ENCODE assay signal across 8 mouse cellular contexts in genomic region chr9:106891829-106892551, GRCm38 (mm10). TPM values are rescaled to one million over a fixed set of nuclear protein-coding genes. Genes with fewer than 3 reads are reported as not detected.
DNase-seq lines count a peak whose midpoint lies in the region; ATAC-seq and TF ChIP-seq lines count a peak whose summit lies in the region.

Manf (minus strand) TSS chr9:106891979.

- peak within 1 kb of the TSS; percentile 74 for H3K4me3 ChIP-seq in C2C12 (ENCODE audit: insufficient read depth, poor library complexity, severe bottlenecking)
- peak within 1 kb of the TSS; percentile 95 for H3K4me3 ChIP-seq in erythroblast, embryonic 14.5 days (replicated peaks)
- peak within 1 kb of the TSS; percentile 85 for H3K4me3 ChIP-seq in heart, embryonic 11.5 days (ENCODE audit: low read depth, low read length)
- H3K4me3 ChIP-seq in kidney, embryonic 16.5 days (ENCODE audit: low read length), result peak within 1 kb of the TSS; percentile 89
- peak within 1 kb of the TSS; percentile 89 for H3K4me3 ChIP-seq in liver, adult 2 months (ENCODE audit: insufficient read depth, low read depth, low read length)
- H3K4me3 ChIP-seq in myocyte, result peak within 1 kb of the TSS; percentile 67

- peaks cover 27% of the 10 kb centered on the region for H3K36me3 ChIP-seq in C2C12 (ENCODE audit: control insufficient read depth, insufficient read depth)
- peaks cover 36% of the 10 kb centered on the region for H3K36me3 ChIP-seq in erythroblast, embryonic 14.5 days (ENCODE audit: control insufficient read depth)
- peaks cover 16% of the 10 kb centered on the region for H3K36me3 ChIP-seq in heart, embryonic 11.5 days (ENCODE audit: control insufficient read depth, insufficient read depth, low read length)
- peaks cover 23% of the 10 kb centered on the region for H3K36me3 ChIP-seq in kidney, embryonic 16.5 days (ENCODE audit: insufficient read depth, low read length)
- peaks cover 24% of the 10 kb centered on the region for H3K36me3 ChIP-seq in liver, adult 2 months (ENCODE audit: control insufficient read depth, insufficient read depth, low read length)
- peaks cover 5% of the 10 kb centered on the region for H3K36me3 ChIP-seq in myocyte (ENCODE audit: control insufficient read depth, insufficient read depth)
- peaks cover 3% of the 10 kb centered on the region for H3K36me3 ChIP-seq in splenic B cell, adult 2 months (ENCODE audit: control insufficient read depth, insufficient read depth, low read length, poor library complexity, severe bottlenecking)

- H3K4me1 ChIP-seq in erythroblast, embryonic 14.5 days (ENCODE audit: control insufficient read depth), result peaks cover 51% of the 10 kb centered on the region
- peaks cover 15% of the 10 kb centered on the region for H3K4me1 ChIP-seq in heart, embryonic 11.5 days (ENCODE audit: control insufficient read depth, insufficient read depth, low read length)
- peaks cover 24% of the 10 kb centered on the region for H3K4me1 ChIP-seq in kidney, embryonic 16.5 days (ENCODE audit: insufficient read depth, low read length)
- H3K4me1 ChIP-seq in liver, adult 2 months (ENCODE audit: control insufficient read depth, insufficient read depth, low read length), result peaks cover 24% of the 10 kb centered on the region

- under 1% methylated on average over 59 of the region's 59 CpGs for WGBS in heart, embryonic 11.5 days (ENCODE audit: insufficient replicate concordance)
- under 1% methylated on average over 59 of the region's 59 CpGs for WGBS in kidney, embryonic 16.5 days
- under 1% methylated on average over 59 of the region's 59 CpGs for WGBS in liver, adult 2 months

- H3K9ac ChIP-seq in heart, embryonic 11.5 days (ENCODE audit: low read depth, low read length), result peak within 1 kb of the TSS; percentile 97
- H3K9ac ChIP-seq in kidney, embryonic 16.5 days (replicated peaks; ENCODE audit: low read length), result peak within 1 kb of the TSS; percentile 91
- H3K9ac ChIP-seq in liver, adult 2 months (ENCODE audit: low read depth, low read length), result peak within 1 kb of the TSS; percentile 95

- H3K4me2 ChIP-seq in heart, embryonic 11.5 days, result peak within 1 kb of the TSS; percentile 73
- H3K4me2 ChIP-seq in kidney, embryonic 16.5 days (replicated peaks; ENCODE audit: low read depth, low read length), result peak within 1 kb of the TSS; percentile 91
- H3K4me2 ChIP-seq in myocyte (ENCODE audit: low read depth), result peak within 1 kb of the TSS; percentile 93

- peak; percentile 100 for DNase-seq in brain, embryonic 14.5 days (ENCODE audit: low read depth)
- peak; percentile 95 for DNase-seq in liver, adult 2 months (ENCODE audit: extremely low read depth, low read depth, low spot score)
- DNase-seq in splenic B cell, adult 2 months (ENCODE audit: low read depth, low spot score), result peak; percentile 98

- H3K27me3 ChIP-seq in C2C12 (ENCODE audit: control insufficient read depth, insufficient read depth, insufficient read length) (no peaks in the 10 kb centered on the region), myocyte (ENCODE audit: control insufficient read depth, insufficient read depth, insufficient read length) (no peaks in the 10 kb centered on the region)
- H3K27me3 ChIP-seq in erythroblast, embryonic 14.5 days (ENCODE audit: control insufficient read depth), result no peaks in the 10 kb centered on the region
- H3K27me3 ChIP-seq in heart, embryonic 11.5 days (ENCODE audit: control insufficient read depth, insufficient read depth, low read length), result no peaks in the 10 kb centered on the region
- H3K27me3 ChIP-seq in kidney, embryonic 16.5 days (ENCODE audit: insufficient read depth, low read length), result no peaks in the 10 kb centered on the region
- H3K27me3 ChIP-seq in liver, adult 2 months (ENCODE audit: control insufficient read depth, insufficient read depth, low read length), result no peaks in the 10 kb centered on the region
- no peaks in the 10 kb centered on the region for H3K27me3 ChIP-seq in splenic B cell, adult 2 months (ENCODE audit: control insufficient read depth, insufficient read depth, low read length, poor library complexity, severe bottlenecking)

- H3K27ac ChIP-seq in heart, embryonic 11.5 days (ENCODE audit: low read depth, low read length), result peak within 1 kb of the TSS; percentile 88
- H3K27ac ChIP-seq in kidney, embryonic 16.5 days (ENCODE audit: low read length), result peak within 1 kb of the TSS; percentile 96
- H3K27ac ChIP-seq in liver, adult 2 months (replicated peaks; ENCODE audit: insufficient read depth, low read depth, low read length), result peak within 1 kb of the TSS; percentile 89

- peaks cover 24% of the 10 kb centered on the region for H3K79me3 ChIP-seq in C2C12 (ENCODE audit: low read depth)

- peak within 1 kb of the TSS; percentile 90 for H3ac ChIP-seq in C2C12 (ENCODE audit: control insufficient read depth, insufficient read length, low read depth)
- H3ac ChIP-seq in myocyte (ENCODE audit: control insufficient read depth, insufficient read length), result peak within 1 kb of the TSS; percentile 59

- no peak for TF ChIP-seq CTCF in C2C12 (IDR thresholded peaks at IDR 0.05; ENCODE audit: control insufficient read depth, insufficient read depth, insufficient read length)
- TF ChIP-seq CTCF in brain, embryonic 14.5 days (IDR thresholded peaks at IDR 0.05; ENCODE audit: borderline replicate concordance, extremely low read depth, insufficient read depth, insufficient read length), result peak; percentile 13; the same call in 1 of the 2 replicates
- no peak for TF ChIP-seq CTCF in liver, adult 2 months (IDR thresholded peaks at IDR 0.05; ENCODE audit: low read depth, low read length)

- H3K9me3 ChIP-seq in erythroblast, embryonic 14.5 days (ENCODE audit: control insufficient read depth, low read length), result no peaks in the 10 kb centered on the region
- H3K9me3 ChIP-seq in heart, embryonic 11.5 days (replicated peaks; ENCODE audit: control insufficient read depth, low read length), result no peaks in the 10 kb centered on the region
- no peaks in the 10 kb centered on the region for H3K9me3 ChIP-seq in kidney, embryonic 16.5 days (ENCODE audit: low read length)

- peak; percentile 98 for ATAC-seq in heart, embryonic 11.5 days (replicated peaks; ENCODE audit: insufficient number of reproducible peaks, low FRiP score, low TSS enrichment)
- ATAC-seq in kidney, embryonic 16.5 days (ENCODE audit: low FRiP score, low TSS enrichment), result peak; percentile 99

- TF ChIP-seq POLR2A in brain, embryonic 14.5 days (IDR thresholded peaks at IDR 0.05; ENCODE audit: borderline replicate concordance, extremely low read depth, insufficient read depth, insufficient read length, poor library complexity, severe bottlenecking), result peak; percentile 98
- peak; percentile 98 for TF ChIP-seq POLR2A in liver, adult 2 months (IDR thresholded peaks at IDR 0.05; ENCODE audit: extremely low read depth, insufficient read depth, low read length)
- peak; percentile 98 for TF ChIP-seq POLR2A in myocyte (IDR thresholded peaks at IDR 0.05; ENCODE audit: insufficient read length, low read depth)

- H3K79me2 ChIP-seq in C2C12 (ENCODE audit: control insufficient read depth, insufficient read depth) (peaks cover 31% of the 10 kb centered on the region), myocyte (ENCODE audit: control insufficient read depth, insufficient read depth) (peaks cover 22% of the 10 kb centered on the region)
- peaks cover 6% of the 10 kb centered on the region; the same call in 1 of the 2 replicates for H3K79me2 ChIP-seq in liver, adult 2 months (ENCODE audit: control insufficient read depth, insufficient read depth, low read length)

TF ChIP-seq in C2C12, 6 proteins besides CTCF, POLR2A, EP300 and RAD21:
- TF ChIP-seq CEBPB (IDR thresholded peaks at IDR 0.05; ENCODE audit: low read depth) (no peak), MAX (IDR thresholded peaks at IDR 0.05) (peak; percentile 61), USF1 (IDR thresholded peaks at IDR 0.05; ENCODE audit: low read depth) (peak; percentile 77), MYOD1 (IDR thresholded peaks at IDR 0.05; ENCODE audit: control insufficient read depth, insufficient read length, low read depth) (no peak), FOSL1 (IDR thresholded peaks at IDR 0.05; ENCODE audit: insufficient read depth, low read length, poor library complexity, severe bottlenecking) (no peak)
TF ChIP-seq in C2C12: peak in this region for 2.

TF ChIP-seq in myocyte, 11 proteins besides CTCF, POLR2A, EP300 and RAD21:
- TF ChIP-seq POLR2AphosphoS2 (IDR thresholded peaks at IDR 0.05; ENCODE audit: insufficient read length, low read depth), result peak; percentile 92
- peak in 2 of 3 experiments; percentile 18 to 47 for TF ChIP-seq MYOD1 (IDR thresholded peaks at IDR 0.05; ENCODE audit: control insufficient read depth in 1 of 3, insufficient read length in 2 of 3, low read depth in 2 of 3)
- peak; percentile 78 for TF ChIP-seq USF1 (IDR thresholded peaks at IDR 0.05; ENCODE audit: low read depth)
- no peak for TF ChIP-seq SRF (IDR thresholded peaks at IDR 0.05; ENCODE audit: control insufficient read depth, insufficient read length, low read depth)
- peak; percentile 40 for TF ChIP-seq MAX (IDR thresholded peaks at IDR 0.05; ENCODE audit: low read depth)
- TF ChIP-seq CEBPB (IDR thresholded peaks at IDR 0.05; ENCODE audit: insufficient read depth, poor library complexity, severe bottlenecking), result no peak
- TF ChIP-seq TCF12 (IDR thresholded peaks at IDR 0.05; ENCODE audit: insufficient read depth, poor library complexity, severe bottlenecking), result no peak
- TF ChIP-seq E2F4 (IDR thresholded peaks at IDR 0.05; ENCODE audit: insufficient read depth), result no peak
- TF ChIP-seq REST (IDR thresholded peaks at IDR 0.05; ENCODE audit: insufficient read depth, insufficient read length), result peak; percentile 31
- no peak for TF ChIP-seq MYOG (IDR thresholded peaks at IDR 0.05; ENCODE audit: control insufficient read depth in 1 of 3, insufficient read depth in 1 of 3, insufficient read length in 2 of 3, low read depth in 2 of 3)
- TF ChIP-seq TCF3 (IDR thresholded peaks at IDR 0.05; ENCODE audit: insufficient read length, low read depth), result no peak

RNA-seq across cellular contexts. Expression of gene Manf, which starts in this region (rescaled TPM):
- 516 TPM for polyA plus RNA-seq in C2C12 (2012; fragmentation: generic; extraction: Trizol)
- polyA plus RNA-seq in brain, embryonic 14.5 days (2012; rRNA removed), result 51.9 and 62.1 TPM in 2 replicates
- 7.1 and 10.6 TPM in 2 replicates for polyA plus RNA-seq in erythroblast, embryonic 14.5 days (2012)
- polyA plus RNA-seq in heart, embryonic 11.5 days (2014; fragmentation: Nextera tagmentation; extraction: Ambion mirVana), result 296 and 316 TPM in 2 replicates
- polyA plus RNA-seq in kidney, embryonic 16.5 days (2015; fragmentation: Nextera tagmentation; extraction: Ambion mirVana), result 290 and 327 TPM in 2 replicates
- 78.2 and 102 TPM in 2 replicates for total RNA-seq in liver, adult 2 months (2014; rRNA removed)
- 43.1 and 74.6 TPM in 2 replicates for polyA plus RNA-seq in liver, adult 2 months (2012; rRNA removed)
- polyA plus RNA-seq in myocyte (2012; fragmentation: generic; extraction: Trizol), result 222 TPM

Comparison
In these comparisons a context has a peak if more than half of its experiments do, and no peak if none do; other contexts are left out.
1. Peak in every context shown above with its lines: DNase-seq, ATAC-seq, H3K4me3 ChIP-seq and H3K27ac ChIP-seq.